Mouse (Mus musculus) regulatory T cell (primary cell): ENCODE results near the gene Teddm1b.
"Not testable (repeated sequence)": the region's sequence is repeated elsewhere in the genome, so short reads cannot be mapped to it uniquely, and the experiment has no call there.

Experiments
- in situ Hi-C: fragments of 300-600 bp; cut with MboI, MseI; formaldehyde crosslinking; loops from one replicate; pipeline ENCODE4 v1.15.1; 2025; ENCODE audit warnings: high pct_unique_total_duplicates

The Teddm1b gene

DNA sequence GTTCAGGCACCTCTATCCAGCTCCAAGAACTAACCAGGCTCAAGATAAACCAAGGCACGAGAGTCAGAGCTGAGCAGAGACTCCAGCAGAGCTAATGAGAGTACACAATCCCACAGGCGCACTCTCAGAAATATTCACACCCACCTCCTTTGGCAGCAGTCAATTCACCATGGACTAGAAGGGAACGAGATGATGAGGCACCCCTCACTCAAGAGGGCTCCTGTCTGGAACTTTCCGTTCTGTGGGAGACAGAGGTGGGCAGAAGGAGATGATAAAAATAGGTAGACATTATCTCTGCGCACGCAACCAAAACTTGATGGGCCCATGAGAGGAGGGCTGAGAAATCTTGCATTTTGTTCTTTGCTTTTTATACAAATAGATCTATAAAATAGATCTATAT, at the start of gene Teddm1b:
Teddm1b (plus strand) TSS at position 301 of the 400 bp plus-strand sequence.
- in situ Hi-C loops = no loop called here

DNA sequence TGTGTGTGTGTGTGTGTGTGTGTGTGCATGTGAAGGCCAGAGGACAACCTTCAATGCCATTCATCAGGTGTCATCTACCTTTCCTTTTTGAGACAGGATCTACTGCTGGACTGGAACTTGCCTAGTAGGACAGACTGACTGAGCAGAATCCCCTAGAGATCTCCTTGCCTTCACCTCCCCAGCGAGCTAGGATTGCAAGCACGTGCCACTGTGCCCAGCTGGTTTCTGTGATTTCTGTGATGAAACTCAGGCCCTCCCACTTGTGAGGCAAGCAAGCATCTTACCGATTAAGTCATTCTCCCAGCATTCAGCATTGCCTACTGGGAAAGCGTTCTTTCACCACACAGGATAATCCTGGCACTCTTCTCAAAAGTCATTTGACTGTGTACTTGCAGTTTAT, 43.4 kb upstream of the Teddm1b start:
- in situ Hi-C loops = no loop called here

- in situ Hi-C loops = no loop called here
Observed at GRCm38 (mm10) chr1:153836036-153836435, 38.1 kb upstream of the Teddm1b start.

DNA sequence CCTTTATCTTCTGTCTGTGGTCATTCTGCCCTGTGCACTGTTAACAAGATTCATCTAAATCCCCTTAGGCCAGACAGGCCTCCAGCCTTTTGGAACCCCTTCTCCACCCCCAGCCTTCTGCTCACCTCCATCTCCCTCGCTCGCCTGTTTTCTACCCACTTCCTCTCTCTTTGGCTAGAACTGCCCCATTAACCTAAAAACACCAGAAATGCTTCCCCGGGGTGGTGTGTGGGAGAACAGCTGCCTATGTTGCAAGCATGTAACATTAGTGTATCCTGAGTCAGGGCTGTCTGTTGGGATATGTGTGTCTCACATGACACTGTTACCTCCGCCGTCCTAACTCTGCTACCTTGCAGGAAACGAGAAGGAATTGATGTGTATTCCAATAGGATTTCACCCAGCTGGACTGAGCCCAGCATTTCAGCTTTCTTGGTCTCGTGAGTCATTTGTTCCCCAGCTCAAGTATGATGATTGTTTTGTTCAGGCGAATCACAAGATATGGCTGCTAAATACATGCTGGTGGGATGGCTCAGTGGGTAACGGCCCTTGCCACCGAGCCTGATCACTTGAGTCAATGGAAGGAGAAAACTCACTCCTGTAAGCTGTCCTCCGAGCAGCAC, 31.9 kb upstream of the Teddm1b start:
- in situ Hi-C loops = no loop called here

GRCm38 (mm10) chr1:153844042-153844441, 30.1 kb upstream of the Teddm1b start, which contains the start of gene Rgsl1:
Gene Rgsl1 (minus strand): TSS chr1:153844142.
- in situ Hi-C loops = no loop called here

DNA sequence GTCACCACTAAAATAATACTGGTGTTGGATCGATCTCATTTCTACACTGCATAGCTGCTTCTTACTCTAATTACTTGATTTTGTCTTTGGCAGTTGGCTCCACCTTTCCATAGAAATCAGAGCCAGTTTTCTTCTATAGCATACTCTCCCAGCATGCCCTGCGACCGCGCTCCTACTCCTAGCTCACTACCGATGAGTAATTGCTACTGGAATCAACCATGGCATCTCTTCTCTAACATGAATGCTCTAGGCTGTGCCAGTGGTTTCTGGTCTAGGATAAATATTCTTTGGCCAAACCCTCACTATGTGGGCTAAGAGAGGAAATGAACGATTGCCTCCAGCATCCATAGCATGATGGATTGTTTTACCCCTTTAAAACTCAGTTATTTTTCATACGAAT, 27.7 kb upstream of the Teddm1b start:
- in situ Hi-C loops = loop anchor here (5.0 kb wide), 2 partner anchors 94 to 289 kb away; no protein-coding TSS in a partner anchor

DNA sequence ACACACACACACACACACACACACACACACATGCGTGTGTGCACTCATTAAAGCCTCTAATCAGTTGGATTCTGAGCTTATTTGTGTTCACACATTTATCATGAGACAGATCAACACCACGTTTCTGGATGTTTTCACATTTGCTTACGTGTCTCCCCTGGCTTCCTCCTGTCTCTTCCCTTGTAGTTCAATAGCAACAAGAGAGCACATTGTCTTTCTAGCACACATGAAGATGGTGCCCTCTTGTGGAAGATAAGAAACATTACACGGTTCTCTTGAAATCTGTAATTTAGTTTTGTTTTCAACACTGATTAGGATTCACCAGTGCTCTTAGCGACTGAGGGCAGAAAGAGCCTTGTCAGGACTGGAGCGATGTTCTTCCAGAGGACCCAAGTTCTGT, 27.3 kb upstream of the Teddm1b start:
- in situ Hi-C loops = loop anchor here (5.0 kb wide), 2 partner anchors 95 to 290 kb away; no protein-coding TSS in a partner anchor

DNA sequence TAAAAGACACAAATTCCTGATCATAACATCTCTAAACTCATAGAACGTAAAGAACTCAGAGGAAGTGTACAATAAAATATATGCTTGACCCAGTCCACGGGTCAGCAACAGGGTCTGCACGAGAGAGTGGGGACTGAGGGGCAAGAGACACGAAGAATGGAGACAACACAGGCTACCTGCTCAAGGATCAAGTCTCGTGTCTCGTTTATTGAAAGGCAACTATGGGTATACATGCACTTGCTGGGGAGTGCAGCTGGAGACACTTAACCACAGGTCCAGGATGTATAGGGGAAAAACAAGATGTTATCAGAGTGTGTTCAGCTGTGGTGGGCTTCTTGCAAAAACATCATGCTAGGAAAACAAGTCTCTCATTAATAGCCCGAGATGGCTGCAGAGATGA, 21.4 kb upstream of the Teddm1b start:
- in situ Hi-C loops = loop anchor here (10.0 kb wide), 1 partner anchor 592 kb away; no protein-coding TSS in a partner anchor

DNA sequence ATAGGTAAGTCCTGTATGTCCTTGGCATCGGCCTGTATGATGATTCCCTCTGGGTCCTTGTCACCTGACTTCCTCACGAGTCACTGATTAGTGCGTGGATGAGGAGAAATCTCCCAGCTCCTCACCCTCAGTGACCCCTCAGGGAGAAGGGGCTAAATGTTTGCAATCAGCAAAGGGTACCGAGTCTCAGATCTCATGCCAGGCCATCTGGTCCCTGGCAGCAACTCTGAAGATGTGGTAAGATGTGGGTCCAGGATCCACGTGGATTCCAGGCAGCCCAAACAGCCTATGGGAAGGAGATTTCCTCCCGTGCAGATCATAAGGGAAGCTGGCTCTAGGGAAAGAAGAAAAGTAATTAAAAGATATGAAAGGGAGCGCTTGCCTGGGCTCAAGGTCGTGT, 18.2 kb upstream of the Teddm1b start:
- in situ Hi-C loops = loop anchor here (10.0 kb wide), 1 partner anchor 589 kb away; no protein-coding TSS in a partner anchor

DNA sequence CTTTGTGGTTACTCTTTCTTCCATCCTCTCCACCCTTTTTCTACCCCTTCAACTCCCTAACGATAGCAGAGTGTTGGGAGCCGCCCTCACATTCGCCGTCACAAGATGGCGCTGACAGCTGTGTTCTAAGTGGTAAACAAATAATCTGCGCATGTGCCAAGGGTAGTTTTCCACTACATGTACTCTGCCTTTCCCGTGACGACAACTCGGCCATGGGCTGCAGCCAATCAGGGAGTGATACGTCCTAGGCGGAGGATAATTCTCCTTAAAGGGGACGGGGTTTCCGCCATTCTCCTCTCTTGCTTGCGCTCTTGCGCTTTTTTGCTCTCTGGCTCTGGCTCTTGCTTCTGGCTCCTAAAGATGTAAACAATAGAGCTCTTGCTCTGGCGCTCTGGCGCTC, 6.2 kb downstream of the Teddm1b start:
- in situ Hi-C loops = not testable (repeated sequence)

- in situ Hi-C loops = no loop called here
Observed at GRCm38 (mm10) chr1:153886024-153886633, 12.0 kb downstream of the Teddm1b start.

- in situ Hi-C loops = loop anchor here (5.0 kb wide), 3 partner anchors 232 to 837 kb away; no protein-coding TSS in a partner anchor
Observed at GRCm38 (mm10) chr1:153890121-153890520, 16.0 kb downstream of the Teddm1b start.

- in situ Hi-C loops = loop anchor here (5.0 kb wide), 3 partner anchors 231 to 836 kb away; no protein-coding TSS in a partner anchor
Observed at GRCm38 (mm10) chr1:153891442-153891841, 17.3 kb downstream of the Teddm1b start, which contains the start of gene Teddm1a. Gene Teddm1a (plus strand): TSS chr1:153891742.

- in situ Hi-C loops = loop anchor here (5.0 kb wide), 3 partner anchors 229 to 834 kb away; no protein-coding TSS in a partner anchor
Observed at GRCm38 (mm10) chr1:153893746-153894145, 19.6 kb downstream of the Teddm1b start.

DNA sequence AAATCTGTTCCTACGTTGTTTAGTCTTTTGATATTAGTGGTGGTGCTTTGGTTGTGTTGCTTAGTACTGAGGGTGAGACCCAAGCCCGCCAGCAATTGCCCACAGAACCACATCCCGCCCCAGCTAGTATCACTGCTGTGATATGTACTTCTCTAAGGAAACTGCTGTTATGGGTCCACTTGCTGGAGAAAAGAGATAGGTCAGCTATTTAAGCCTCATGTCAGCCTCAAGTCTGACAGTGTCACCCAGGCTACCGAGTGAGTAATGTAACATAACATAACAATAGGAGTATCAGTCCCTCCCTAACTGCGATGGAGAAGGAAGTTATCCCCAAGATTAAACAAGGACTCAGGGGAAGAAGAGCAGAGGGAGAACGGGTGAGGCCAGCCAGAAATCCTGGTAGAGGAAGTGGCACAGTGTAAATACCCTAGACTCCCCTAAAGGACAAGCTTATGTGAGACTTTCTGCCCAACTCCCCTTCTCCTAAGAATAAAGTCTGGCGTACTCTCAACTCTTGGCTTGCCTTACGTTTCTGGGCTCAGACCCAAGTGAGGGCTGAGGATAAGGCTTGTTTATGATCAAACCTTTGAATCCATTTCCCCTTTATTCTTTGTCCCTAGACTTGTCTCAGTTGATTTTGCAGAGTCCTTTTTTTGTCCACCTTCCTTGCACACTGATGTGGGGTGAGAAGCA, 20.2 kb downstream of the Teddm1b start:
- in situ Hi-C loops = loop anchor here (5.0 kb wide), 3 partner anchors 228 to 833 kb away; no protein-coding TSS in a partner anchor

DNA sequence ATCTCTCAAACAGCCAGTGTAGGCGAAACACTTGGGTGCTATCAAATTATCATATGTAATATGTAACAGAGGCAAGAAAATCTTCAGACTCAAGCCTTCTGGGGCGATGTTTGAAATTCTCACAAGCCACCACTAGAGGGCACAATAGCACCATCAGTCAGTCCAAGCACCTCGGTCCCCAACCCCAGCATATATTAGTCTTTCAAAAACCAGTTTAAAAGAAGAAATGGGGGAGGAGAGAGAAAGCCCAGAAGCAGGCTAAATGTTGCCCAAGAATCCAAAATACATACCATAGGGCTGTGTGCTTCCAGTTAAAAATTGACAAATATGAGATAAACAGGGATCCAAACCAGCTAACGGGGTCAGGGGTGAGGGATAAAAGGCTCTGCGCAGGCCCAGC, 20.8 kb downstream of the Teddm1b start:
- in situ Hi-C loops = loop anchor here (5.0 kb wide), 3 partner anchors 227 to 832 kb away; no protein-coding TSS in a partner anchor

GRCm38 (mm10) chr1:153897196-153897595, 23.1 kb downstream of the Teddm1b start:
- in situ Hi-C loops = no loop called here

GRCm38 (mm10) chr1:153898989-153899730, 25.0 kb downstream of the Teddm1b start:
- in situ Hi-C loops = no loop called here

GRCm38 (mm10) chr1:153899731-153900380, 25.7 kb downstream of the Teddm1b start, which contains the start of the genes Glul and Teddm2:
Gene Glul (plus strand): TSS chr1:153899944.
Gene Teddm2 (minus strand): TSS chr1:153900228.
- in situ Hi-C loops = loop anchor here (10.0 to 25.0 kb wide), 2 partner anchors 995 to 1237 kb away; partner anchors contain the start of genes Mr1 and Smg7

DNA sequence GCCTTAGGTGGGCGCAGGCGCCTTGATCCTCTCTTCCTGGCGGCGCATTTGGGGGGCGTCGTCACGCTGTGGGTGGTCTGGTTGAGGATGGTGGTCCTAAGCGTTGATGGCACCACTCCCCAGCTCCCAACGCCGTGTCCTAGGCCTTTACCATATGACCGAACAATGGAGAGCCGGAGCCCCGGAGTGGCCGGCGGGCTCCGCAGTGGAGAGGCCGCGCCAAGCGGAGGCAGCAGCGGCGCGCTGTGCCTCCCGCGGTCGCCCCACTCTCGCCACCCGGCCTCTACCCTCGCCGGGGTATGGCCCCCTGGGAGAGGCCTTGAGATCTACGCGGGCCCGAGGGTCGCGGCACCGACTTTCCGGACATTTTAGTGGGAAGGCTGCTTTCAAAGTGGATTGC, 26.2 kb downstream of the Teddm1b start:
- in situ Hi-C loops = loop anchor here (10.0 to 25.0 kb wide), 2 partner anchors 996 to 1237 kb away; partner anchors contain the start of genes Mr1 and Smg7
